Mouse (Mus musculus) cerebellum, adult 2 months (tissue): Measurements from ENCODE around the gene Aagab. TPM values are rescaled to one million over a fixed set of nuclear protein-coding genes. Genes with fewer than 3 reads are reported as not detected.
A peak's percentile ranks its signal among the peaks of the same experiment; 100 is the strongest.

ENCODE experiments used
- DNase-seq, 2 experiments: peaks; one replicate each; pipeline ENCODE4 v3.0.0; 2021
- H3K27ac ChIP-seq: fragments of 200-500 bp; 2 replicates; pipeline ENCODE4 v1.5.1; 2012; ENCODE audit warnings: low read length, control low read depth, inconsistent platforms; ENCODE audit not compliant: insufficient read depth
- H3K27me3 ChIP-seq: fragments of 200-500 bp; 2 replicates; pipeline ENCODE4 v1.6.1; 2012; ENCODE audit warnings: inconsistent platforms, mild to moderate bottlenecking, low read length, moderate library complexity; ENCODE audit not compliant: control insufficient read depth, insufficient read depth
- H3K4me1 ChIP-seq: fragments of 200-500 bp; 2 replicates; pipeline ENCODE4 v1.6.1; 2011; ENCODE audit warnings: low read length; ENCODE audit not compliant: control insufficient read depth, insufficient read depth
- H3K4me3 ChIP-seq: fragments of 200-500 bp; replicated peaks from 2 replicates; pipeline ENCODE3; 2011; ENCODE audit warnings: mild to moderate bottlenecking, low read depth, low read length, control low read depth; ENCODE audit not compliant: insufficient read depth
- CTCF ChIP-seq: fragments of 200-500 bp; IDR thresholded peaks from 2 replicates; pipeline ENCODE4 v1.5.1; 2011; ENCODE audit warnings: low read depth, mild to moderate bottlenecking, control low read depth, low read length, moderate library complexity, borderline replicate concordance; ENCODE audit not compliant: insufficient read depth
- POLR2A ChIP-seq: fragments of 200-500 bp; IDR thresholded peaks from 2 replicates; pipeline ENCODE4 v1.6.1; 2011; ENCODE audit warnings: low read length, control low read depth, borderline replicate concordance; ENCODE audit not compliant: insufficient read depth
- WGBS: fragments of 180-500 bp; shearing (Covaris S2); methylation state at CpG from one replicate; pipeline ENCODE4 v1.1.7; 2018; 5-methylcytosine and 5-hydroxymethylcytosine counted together
- polyA plus RNA-seq: library from polyadenylated mRNA; depleted of rRNA; stranded (reverse); fragments of >200 nt; gene quantifications from 2 replicates; pipeline ENCODE4 v1.2.3, GENCODE M21; 2012

Gene Aagab
- polyA plus RNA-seq, 1 experiment = 31.0 TPM

GRCm38 (mm10) chr9:63609246-63609645 is 6.8 kb downstream of the Aagab start:
- Histone ChIP-seq H3K27ac (no peak overlapping the region), H3K27me3 (no peaks in the 10 kb centered on the region), H3K4me1 (peaks cover 37% of the 10 kb centered on the region), H3K4me3 (no peak overlapping the region)
- 83% methylated on average over 8 of the region's 8 CpGs for WGBS
- DNase-seq = no peak
- TF ChIP-seq POLR2A = no peak
- TF ChIP-seq CTCF = no peak

GRCm38 (mm10) chr9:63609776-63610175 is 7.3 kb downstream of the Aagab start:
- Histone ChIP-seq H3K4me1 (peaks cover 40% of the 10 kb centered on the region), H3K27me3 (no peaks in the 10 kb centered on the region), H3K4me3 (no peak overlapping the region), H3K27ac (no peak overlapping the region)
- no peak for DNase-seq
- 95% methylated on average over 2 of the region's 2 CpGs for WGBS
- TF ChIP-seq POLR2A = no peak
- TF ChIP-seq CTCF = no peak

- TF ChIP-seq CTCF = no peak
- no peak for TF ChIP-seq POLR2A
- WGBS = 84% methylated on average over 6 of the region's 6 CpGs
- DNase-seq = no peak
Observed at GRCm38 (mm10) chr9:63610231-63610630, 7.8 kb downstream of the Aagab start.

GRCm38 (mm10) chr9:63610841-63611366 is 8.4 kb downstream of the Aagab start:
- Histone ChIP-seq H3K27me3 (no peaks in the 10 kb centered on the region), H3K27ac (no peak overlapping the region), H3K4me3 (no peak overlapping the region), H3K4me1 (peaks cover 40% of the 10 kb centered on the region)
- 28% methylated on average over 13 of the region's 13 CpGs for WGBS
- no peak for TF ChIP-seq POLR2A
- no peak for TF ChIP-seq CTCF
- peak in 1 of 2 experiments; percentile 32 for DNase-seq

More at GRCm38 (mm10) chr9:63610231-63610630, 7.8 kb downstream of the Aagab start:
- H3K4me3 ChIP-seq = no peak overlapping the region
- peaks cover 40% of the 10 kb centered on the region for H3K4me1 ChIP-seq
- no peak overlapping the region for H3K27ac ChIP-seq
- H3K27me3 ChIP-seq = no peaks in the 10 kb centered on the region

DNA sequence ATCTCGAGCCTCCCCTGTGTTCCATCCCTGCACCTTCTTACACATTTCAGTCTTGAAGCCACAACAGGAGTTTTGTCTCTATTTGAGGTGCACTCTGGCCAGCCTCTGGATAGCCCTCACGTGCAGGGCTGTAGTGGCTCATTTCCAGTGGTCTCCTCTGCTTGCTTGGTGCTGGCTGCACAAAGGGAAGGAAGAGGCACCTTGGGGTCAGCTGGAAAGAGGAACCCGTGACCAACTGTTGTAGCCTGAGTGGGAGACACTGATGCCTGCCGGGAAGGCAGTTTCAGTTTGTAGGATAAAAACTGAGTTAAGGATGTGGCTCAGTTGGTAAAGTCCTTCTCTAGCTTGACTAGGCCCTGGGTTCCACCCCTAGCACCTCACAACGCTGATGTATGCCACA is 9.5 kb downstream of the Aagab start:
- H3K4me1 ChIP-seq = peaks cover 38% of the 10 kb centered on the region
- no peak for DNase-seq
- TF ChIP-seq CTCF = no peak
- TF ChIP-seq POLR2A = no peak
- H3K27me3 ChIP-seq = no peaks in the 10 kb centered on the region
- no peak overlapping the region for H3K27ac ChIP-seq
- WGBS = 61% methylated on average over 5 of the region's 5 CpGs
- H3K4me3 ChIP-seq = no peak overlapping the region

DNA sequence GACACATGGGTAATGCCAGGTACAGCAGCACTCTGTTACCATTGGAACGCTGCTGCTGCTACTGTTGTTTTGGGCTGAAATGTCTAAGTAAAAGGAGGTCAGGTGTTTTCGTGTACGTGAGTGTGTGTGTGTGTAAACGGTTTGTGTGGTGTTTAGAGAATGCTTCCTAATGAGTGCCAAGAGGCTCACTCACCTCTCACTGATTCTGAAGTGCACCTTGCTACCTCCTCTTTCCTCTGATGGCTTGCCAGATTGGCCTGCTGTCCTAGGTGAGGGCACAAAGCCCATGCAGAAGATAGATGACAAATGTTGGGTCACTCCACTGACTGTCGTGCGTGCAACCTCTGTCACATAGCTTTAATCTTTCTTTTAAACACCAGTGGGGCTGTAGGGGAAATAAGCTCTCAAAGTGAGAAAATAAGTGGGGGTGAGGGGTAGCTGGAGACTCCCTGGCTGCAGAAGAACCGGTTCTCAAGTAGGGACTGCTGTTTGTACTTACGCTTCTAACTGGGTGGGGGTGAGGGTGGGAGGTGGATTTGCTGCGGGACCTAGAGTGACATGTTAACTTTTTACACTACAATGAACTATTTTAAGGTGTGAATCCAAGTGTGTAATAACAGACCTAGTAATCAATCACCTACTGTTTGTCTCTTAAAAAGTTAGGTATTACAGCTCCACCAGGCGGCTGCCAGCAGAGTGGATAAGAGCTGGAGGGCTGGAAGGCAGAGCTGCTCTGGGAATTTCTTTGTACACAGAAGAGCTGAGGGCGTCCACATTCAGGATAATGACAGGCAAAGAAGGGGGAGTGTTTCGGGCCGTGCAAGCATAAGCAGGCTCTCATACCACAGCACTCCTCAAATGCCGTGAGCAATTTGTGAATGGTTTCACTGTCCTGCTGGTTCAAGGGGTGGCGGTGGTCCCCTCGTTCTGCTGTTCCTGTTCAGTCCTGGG is 10.4 kb downstream of the Aagab start:
- TF ChIP-seq POLR2A = no peak
- TF ChIP-seq CTCF = no peak
- peak; percentile 54 to 71 for DNase-seq
- Histone ChIP-seq H3K27ac (no peak overlapping the region), H3K27me3 (no peaks in the 10 kb centered on the region), H3K4me3 (no peak overlapping the region), H3K4me1 (peaks cover 38% of the 10 kb centered on the region)
- 30% methylated on average over 16 of the region's 16 CpGs for WGBS

DNA sequence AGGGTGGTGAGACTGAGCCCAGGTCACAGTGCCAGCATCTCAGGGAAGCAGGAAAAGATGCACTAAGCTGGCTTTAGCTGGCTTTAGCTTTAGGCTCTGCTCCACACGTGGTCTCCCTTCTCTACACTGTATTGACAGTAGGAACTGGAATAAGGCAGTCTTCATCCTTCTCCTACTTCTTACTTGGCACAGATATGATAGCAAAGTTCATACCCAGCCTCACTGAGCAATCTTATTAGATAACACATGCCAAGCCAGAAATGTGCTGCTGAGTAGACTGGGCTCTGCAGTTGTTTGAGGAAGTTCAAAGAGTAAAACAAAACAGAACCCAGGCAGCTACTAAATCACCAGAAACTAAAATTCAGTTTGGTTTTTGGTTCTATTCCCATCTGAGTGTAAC is 11.1 kb downstream of the Aagab start:
- DNase-seq = no peak
- WGBS = 3% methylated on average over 1 of the region's 1 CpGs
- H3K27me3 ChIP-seq = no peaks in the 10 kb centered on the region
- H3K27ac ChIP-seq = no peak overlapping the region
- no peak overlapping the region for H3K4me3 ChIP-seq
- peaks cover 38% of the 10 kb centered on the region for H3K4me1 ChIP-seq
- no peak for TF ChIP-seq CTCF
- TF ChIP-seq POLR2A = no peak
